Mouse (Mus musculus) cerebellum, postnatal 10 days (tissue): ENCODE data around the gene Skor1.
A peak's percentile ranks its signal among the peaks of the same experiment; 100 is the strongest.

Experiments
- DNase-seq, 2 experiments: peaks; one replicate each; pipeline ENCODE4 v3.0.0; 2021; ENCODE audit warnings: mixed read lengths in 2 of 2

Gene Skor1

GRCm38 (mm10) chr9:63149372-63149766 lies 608 bp upstream of the Skor1 start:
- peak; percentile 24 to 33 for DNase-seq

GRCm38 (mm10) chr9:63147786-63148409 lies 863 bp downstream of the Skor1 start:
- DNase-seq, result peak; percentile 26 to 42

DNA sequence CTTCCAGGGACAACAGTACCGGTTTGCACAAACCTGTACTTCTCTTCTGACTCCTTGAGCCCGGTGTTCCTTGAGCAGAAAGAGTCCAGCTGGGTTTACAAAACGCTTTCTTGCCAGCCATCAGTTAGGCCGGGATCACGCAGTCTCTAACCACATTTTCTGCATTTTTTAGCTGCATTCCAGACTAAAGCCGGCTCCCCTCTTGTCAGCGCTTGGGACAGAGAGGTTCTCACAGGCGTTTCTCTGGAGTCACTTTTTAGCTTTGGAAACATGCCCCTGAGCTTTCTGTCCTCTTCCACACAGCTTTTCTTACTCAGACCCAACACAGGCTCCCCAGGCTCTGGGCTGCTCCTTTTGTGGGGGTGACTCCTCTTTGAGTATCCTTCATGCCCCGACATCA lies 1.5 kb downstream of the Skor1 start:
- no peak for DNase-seq

DNA sequence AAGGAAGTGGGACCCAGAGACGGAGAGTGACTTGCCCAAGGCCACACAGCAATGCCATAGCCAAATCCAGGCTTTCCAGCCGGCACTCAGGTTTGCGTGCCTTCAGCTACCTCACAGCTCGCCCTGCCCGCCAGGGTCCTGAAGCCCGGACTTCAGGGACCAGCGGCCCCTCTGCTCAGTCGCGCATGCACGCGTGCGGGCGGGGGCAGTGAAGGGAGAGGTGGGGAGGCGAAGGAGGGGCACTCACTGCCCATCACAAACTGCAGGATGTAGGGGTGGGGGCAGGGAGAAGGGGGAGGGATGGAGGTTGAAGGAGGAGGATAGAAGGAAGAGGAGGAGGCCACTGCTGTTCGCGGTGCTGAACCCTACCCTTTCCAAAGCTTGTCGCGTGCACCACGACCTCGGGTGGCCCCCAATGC lies 1.9 kb downstream of the Skor1 start:
- DNase-seq, result peak; percentile 50 to 65

- peak in 1 of 2 experiments; percentile 48 for DNase-seq
Measured at GRCm38 (mm10) chr9:63146126-63146855, 2.5 kb downstream of the Skor1 start.

DNA sequence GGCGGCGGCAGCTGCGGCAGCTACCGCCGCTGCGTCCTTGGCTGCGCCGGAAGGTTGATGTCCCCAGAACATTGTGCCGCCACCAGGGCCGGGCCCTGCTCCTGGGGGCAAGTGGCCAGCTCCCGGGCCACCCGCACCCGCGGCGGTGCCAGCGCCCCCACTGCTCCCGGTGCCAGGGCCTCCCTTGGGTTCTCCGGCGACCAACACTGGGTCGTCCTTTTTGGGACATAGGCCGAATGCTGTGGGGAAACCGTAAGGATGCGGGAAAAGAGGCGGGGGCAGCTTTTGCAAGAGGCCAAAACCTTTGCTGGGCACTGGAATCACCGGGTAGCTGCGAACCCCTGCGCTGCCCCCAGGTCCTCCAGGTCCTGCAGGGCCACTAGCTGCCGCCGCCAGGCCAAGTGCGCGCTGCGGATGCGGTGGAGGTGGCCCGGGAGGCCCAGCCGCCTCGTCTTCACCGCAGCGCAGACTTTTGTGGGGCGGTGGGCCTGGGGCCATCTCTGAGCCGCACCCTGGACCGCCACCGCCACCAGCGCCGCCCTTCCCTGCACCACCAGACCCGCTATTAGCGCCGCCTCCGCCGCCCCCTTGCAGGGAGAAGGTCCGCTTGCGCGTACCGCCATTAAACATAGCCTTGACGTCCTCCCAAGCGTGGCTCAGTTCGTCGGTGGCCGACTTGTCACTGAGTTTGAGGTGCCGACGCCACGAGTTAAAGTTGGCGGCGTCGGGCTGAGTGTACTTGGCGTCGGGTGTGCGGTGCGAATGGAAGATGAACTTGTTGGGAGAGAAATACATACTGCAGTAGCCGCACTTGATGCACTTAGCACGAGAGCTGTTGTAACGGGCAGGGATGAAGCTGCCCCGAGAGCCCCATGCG lies 3.3 kb downstream of the Skor1 start:
- peak; percentile 46 to 57 for DNase-seq

- DNase-seq, result peak; percentile 25 to 35
Measured at GRCm38 (mm10) chr9:63144502-63145248, 4.1 kb downstream of the Skor1 start.

DNA sequence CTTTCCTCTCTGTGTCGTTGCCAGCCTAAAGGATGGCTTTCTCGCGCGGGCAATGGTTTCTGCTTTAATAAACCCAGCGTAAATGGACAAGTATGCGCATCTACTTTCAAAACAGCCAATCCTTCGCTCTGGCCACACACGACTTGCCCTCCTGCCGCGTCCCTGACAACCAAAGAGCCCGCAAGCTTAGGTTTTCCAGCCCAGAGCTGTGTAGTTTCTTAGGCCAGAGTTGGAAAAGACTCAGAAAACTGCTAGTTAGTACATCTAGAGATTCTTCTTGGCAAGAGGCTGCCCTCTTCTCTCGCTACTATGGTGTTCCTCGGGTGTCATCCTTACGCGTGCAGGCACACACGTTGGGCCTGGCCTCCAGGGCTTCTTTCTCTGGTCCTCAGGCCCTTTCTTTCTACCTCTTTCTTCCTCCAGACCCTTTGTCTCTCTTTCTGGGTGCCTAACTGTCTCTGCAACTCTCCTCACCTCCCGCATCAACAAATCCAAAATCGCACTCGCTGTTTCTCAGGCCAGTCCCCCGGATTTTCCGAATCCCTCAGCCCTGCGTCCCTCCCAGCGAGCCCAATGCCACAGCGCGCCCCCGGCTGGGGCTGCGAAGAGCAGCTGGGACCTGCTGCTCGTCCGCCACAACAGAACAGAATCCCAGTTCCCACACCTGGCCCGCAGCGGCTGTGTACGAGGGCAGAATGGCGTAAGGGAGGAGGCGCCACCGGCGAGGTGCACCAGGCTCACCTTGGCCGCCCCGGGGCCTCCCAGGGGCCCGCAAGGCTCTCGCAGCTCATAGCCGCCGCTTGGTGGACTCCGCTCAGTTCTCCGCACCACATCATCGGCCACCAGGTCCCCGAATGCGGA lies 4.9 kb downstream of the Skor1 start:
- peak; percentile 10 to 39 for DNase-seq

- peak; percentile 16 to 40 for DNase-seq
Measured at GRCm38 (mm10) chr9:63143227-63143626, 5.5 kb downstream of the Skor1 start.

- DNase-seq, result peak; percentile 43 to 44
Measured at GRCm38 (mm10) chr9:63142335-63143036, 6.3 kb downstream of the Skor1 start.

- peak; percentile 59 to 61 for DNase-seq
Measured at GRCm38 (mm10) chr9:63141641-63142334, 7.0 kb downstream of the Skor1 start.

- peak; percentile 36 to 39 for DNase-seq
Measured at GRCm38 (mm10) chr9:63140211-63140610, 8.6 kb downstream of the Skor1 start.

GRCm38 (mm10) chr9:63139661-63140060 lies 9.1 kb downstream of the Skor1 start:
- no peak for DNase-seq

- peak; percentile 55 to 62 for DNase-seq
Measured at GRCm38 (mm10) chr9:63138481-63138967, 10.2 kb downstream of the Skor1 start.

DNA sequence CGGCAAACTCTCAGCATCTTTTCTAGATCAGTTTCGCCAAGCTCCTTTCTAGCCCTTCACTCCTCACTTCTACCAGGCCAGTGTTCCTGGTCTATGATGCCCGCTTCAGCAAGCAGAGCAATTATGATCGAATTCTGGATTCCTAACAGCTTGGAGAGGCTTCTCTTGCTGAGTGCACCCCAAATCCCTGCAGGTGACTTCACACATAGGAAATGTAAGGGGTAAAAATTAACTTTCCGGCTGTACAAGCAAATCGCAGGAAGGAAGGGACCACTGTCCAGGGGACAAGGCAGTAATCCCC lies 11.2 kb downstream of the Skor1 start:
- DNase-seq, result peak in 1 of 2 experiments; percentile 6

- DNase-seq, result peak; percentile 14 to 28
Measured at GRCm38 (mm10) chr9:63136756-63137614, 11.8 kb downstream of the Skor1 start.

DNA sequence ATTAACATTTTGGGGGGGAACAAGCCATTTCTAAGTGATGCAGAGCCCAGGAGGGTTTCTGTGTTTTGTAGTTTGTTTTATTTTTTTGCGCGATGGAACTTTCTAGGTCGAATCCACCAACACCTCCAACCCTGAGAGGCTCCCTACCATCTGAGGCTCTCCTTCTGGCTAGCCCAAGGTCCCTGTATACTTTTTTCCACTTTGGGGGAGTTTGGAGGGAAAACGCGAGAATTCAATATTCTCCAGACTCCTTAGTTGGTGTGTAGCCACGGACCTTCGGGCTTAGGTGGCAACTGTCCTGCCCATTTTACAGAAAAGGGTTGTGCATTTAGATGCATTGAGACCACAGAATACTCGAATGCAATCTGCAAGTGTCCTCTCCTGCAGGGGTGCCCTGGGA lies 12.5 kb downstream of the Skor1 start:
- peak in 1 of 2 experiments; percentile 18 for DNase-seq

- DNase-seq, result peak; percentile 79 to 80
Measured at GRCm38 (mm10) chr9:63135801-63136200, 13.0 kb downstream of the Skor1 start.

DNA sequence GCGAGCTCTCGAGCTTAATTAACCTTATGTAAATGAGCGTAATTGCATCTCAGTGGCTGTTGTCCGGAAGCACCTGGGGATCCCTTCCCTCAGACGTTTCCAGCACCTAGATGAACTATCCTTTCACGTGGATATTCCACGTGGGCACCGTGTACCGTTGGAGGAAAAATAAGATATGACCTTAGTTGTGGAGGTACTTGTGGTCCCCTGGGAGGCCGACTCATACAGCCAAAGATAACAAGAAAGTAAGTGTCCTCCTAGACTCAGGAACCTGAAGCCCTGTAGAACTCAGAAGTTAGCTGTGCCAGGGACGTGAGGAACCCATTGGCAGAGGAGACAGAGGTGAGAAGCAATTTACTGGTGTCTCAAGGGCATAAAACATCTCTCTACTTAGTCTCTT lies 13.4 kb downstream of the Skor1 start:
- peak; percentile 13 to 16 for DNase-seq
